Mouse (Mus musculus) forebrain, embryonic 16.5 days (tissue): ENCODE data around the gene Mms19. TPM values are rescaled to one million over a fixed set of nuclear protein-coding genes. Genes with fewer than 3 reads are reported as not detected.

Experiments used
- ATAC-seq: fragments of 200-750 bp; cut with Nextera tagmentation; 2 replicates; pipeline ENCODE4 v1.8.0; 2017; ENCODE audit warnings: mild to moderate bottlenecking, moderate library complexity
- H3K27ac ChIP-seq: fragments of 300-500 bp; sonication (generic); 2 replicates; pipeline ENCODE4 v1.5.1; 2014; ENCODE audit warnings: low read length, control low read depth
- H3K27me3 ChIP-seq: fragments of 300-500 bp; sonication (generic); replicated peaks from 2 replicates; pipeline ENCODE4 v1.6.1; 2014; ENCODE audit warnings: low read length; ENCODE audit not compliant: control insufficient read depth, insufficient read depth
- H3K36me3 ChIP-seq: fragments of 300-500 bp; sonication (generic); 2 replicates; pipeline ENCODE4 v1.6.1; 2014; ENCODE audit not compliant: control insufficient read depth, insufficient read depth
- H3K4me1 ChIP-seq: fragments of 300-500 bp; sonication (generic); replicated peaks from 2 replicates; pipeline ENCODE4 v1.6.1; 2014; ENCODE audit warnings: low read length; ENCODE audit not compliant: control insufficient read depth, insufficient read depth
- H3K4me2 ChIP-seq: fragments of 300-500 bp; sonication (generic); 2 replicates; pipeline ENCODE4 v1.6.1; 2014; ENCODE audit warnings: mild to moderate bottlenecking, low read length, control low read depth
- H3K4me3 ChIP-seq: fragments of 300-500 bp; sonication (generic); replicated peaks from 2 replicates; pipeline ENCODE4 v1.5.1; 2014; ENCODE audit warnings: mild to moderate bottlenecking, low read length, control low read depth
- H3K9ac ChIP-seq: fragments of 300-500 bp; sonication (generic); replicated peaks from 2 replicates; pipeline ENCODE4 v1.6.1; 2014; ENCODE audit warnings: low read depth, low read length, control low read depth
- H3K9me3 ChIP-seq: fragments of 300-500 bp; sonication (generic); 2 replicates; pipeline ENCODE4 v1.6.1; 2016; ENCODE audit warnings: low read length; ENCODE audit not compliant: control insufficient read depth
- WGBS: fragments of 180-500 bp; shearing (Covaris S2); extraction: QIAGEN DNeasy Blood & Tissue Kit; methylation state at CpG from one replicate; pipeline ENCODE4 v1.1.7; 2014; 5-methylcytosine and 5-hydroxymethylcytosine counted together
- polyA plus RNA-seq: library from polyadenylated mRNA; unstranded; fragments of >200 nt; fragmentation: Nextera tagmentation; extraction: Ambion mirVana; gene quantifications from 2 replicates; pipeline ENCODE4 v1.2.1, GENCODE M21; 2015

Gene Mms19
- 35.0 and 39.4 TPM in 2 replicates for polyA plus RNA-seq

DNA sequence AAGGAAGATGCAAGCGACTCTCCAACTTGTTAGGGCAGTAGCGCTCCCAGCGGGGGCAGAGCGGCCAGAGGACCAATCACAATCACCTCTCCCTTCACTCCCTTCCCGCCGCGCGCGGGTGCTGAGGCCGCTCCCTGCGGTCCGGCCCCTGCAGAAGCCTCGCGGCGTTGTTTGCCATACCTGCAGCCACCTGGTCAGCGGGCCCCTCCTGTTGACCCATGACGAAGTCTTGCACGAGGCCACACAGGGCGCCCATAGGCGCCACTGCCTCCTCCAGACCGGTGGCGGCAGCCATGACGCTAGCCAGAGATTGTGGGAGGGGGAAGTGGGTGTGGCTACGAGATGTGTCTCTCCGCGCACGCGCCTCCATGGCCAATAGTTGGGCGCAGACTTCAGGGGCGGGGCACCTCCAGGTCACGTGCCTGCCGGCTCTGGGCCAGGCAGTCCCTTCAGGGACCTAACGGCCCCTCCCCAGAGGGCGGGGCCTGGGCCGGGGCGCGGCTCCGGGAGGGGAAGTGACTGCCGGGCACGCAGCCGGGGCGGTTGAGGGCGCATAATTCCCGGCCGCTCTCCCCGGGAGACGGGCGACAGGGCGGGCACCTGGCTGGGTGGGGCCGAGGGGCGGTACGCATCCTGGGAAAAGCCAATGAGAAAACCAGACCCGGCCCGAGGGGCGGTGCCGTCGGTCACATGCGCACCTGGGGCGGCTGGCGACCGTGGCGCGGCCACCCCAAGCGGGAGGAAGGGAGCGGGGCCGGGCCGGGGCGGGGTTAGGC is at the start of gene Mms19:
Gene Mms19, minus strand, starts transcription at position 339 of the 776 bp plus-strand sequence.
- no peaks in the 10 kb centered on the region for H3K36me3 ChIP-seq
- H3K4me2 ChIP-seq = peak within 1 kb of the TSS; percentile 99
- ATAC-seq = peak; percentile 94
- H3K9me3 ChIP-seq = no peaks in the 10 kb centered on the region
- H3K27me3 ChIP-seq = peaks cover 3% of the 10 kb centered on the region; the same call in 1 of the 2 replicates
- H3K9ac ChIP-seq = peak within 1 kb of the TSS; percentile 83
- H3K4me3 ChIP-seq = peak within 1 kb of the TSS; percentile 98
- peaks cover 14% of the 10 kb centered on the region for H3K4me1 ChIP-seq
- under 1% methylated on average over 57 of the region's 68 CpGs for WGBS
- peak within 1 kb of the TSS; percentile 84 for H3K27ac ChIP-seq

DNA sequence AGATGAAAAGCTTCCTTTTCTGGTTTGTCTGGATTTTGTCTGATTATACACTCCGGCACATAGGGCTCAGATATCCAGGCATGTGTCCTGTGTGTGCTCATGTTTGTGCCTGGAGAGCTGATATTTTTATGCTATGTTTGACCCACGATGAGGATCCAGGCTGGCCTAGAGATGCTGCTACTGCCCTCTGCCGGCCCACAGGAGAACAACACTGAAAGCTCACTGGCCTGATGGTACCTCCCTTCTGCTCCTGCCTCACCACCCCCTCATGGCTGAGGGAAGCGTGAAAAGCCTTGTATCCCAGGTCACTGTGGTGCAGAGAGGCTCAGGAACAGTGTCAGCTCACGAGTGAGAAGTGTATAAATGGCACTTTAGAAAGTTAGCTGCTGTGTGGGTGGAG is 45.2 kb upstream of the Mms19 start:
- H3K27ac ChIP-seq = no peak overlapping the region
- H3K27me3 ChIP-seq = no peaks in the 10 kb centered on the region
- no peak overlapping the region for H3K9ac ChIP-seq
- ATAC-seq = peak; percentile 74
- H3K4me1 ChIP-seq = no peaks in the 10 kb centered on the region
- H3K9me3 ChIP-seq = no peaks in the 10 kb centered on the region
- WGBS = 7% methylated on average over 5 of the region's 5 CpGs
- no peaks in the 10 kb centered on the region for H3K36me3 ChIP-seq
- no peak overlapping the region for H3K4me2 ChIP-seq
- H3K4me3 ChIP-seq = no peak overlapping the region

DNA sequence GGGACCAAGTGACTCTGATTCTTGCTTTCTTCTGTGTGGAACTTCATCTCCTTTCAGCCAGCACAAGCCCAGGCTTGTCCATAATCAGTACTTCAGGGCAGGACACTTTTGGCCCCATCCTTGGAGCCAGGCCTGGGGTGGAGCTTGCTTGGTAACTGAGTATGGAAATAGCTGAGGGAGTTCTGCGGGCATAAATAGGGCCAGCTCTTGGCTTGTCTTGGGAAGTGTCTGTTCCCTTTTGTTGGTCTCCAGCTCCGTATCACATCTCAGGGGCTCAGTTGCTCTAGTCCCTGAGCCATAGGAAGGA is 41.5 kb upstream of the Mms19 start:
- Histone ChIP-seq H3K9ac (no peak overlapping the region), H3K4me1 (no peaks in the 10 kb centered on the region), H3K4me3 (no peak overlapping the region), H3K4me2 (no peak overlapping the region), H3K9me3 (no peaks in the 10 kb centered on the region), H3K27me3 (no peaks in the 10 kb centered on the region), H3K27ac (no peak overlapping the region), H3K36me3 (no peaks in the 10 kb centered on the region)
- ATAC-seq = no peak
- WGBS = 73% methylated on average over 2 of the region's 2 CpGs

DNA sequence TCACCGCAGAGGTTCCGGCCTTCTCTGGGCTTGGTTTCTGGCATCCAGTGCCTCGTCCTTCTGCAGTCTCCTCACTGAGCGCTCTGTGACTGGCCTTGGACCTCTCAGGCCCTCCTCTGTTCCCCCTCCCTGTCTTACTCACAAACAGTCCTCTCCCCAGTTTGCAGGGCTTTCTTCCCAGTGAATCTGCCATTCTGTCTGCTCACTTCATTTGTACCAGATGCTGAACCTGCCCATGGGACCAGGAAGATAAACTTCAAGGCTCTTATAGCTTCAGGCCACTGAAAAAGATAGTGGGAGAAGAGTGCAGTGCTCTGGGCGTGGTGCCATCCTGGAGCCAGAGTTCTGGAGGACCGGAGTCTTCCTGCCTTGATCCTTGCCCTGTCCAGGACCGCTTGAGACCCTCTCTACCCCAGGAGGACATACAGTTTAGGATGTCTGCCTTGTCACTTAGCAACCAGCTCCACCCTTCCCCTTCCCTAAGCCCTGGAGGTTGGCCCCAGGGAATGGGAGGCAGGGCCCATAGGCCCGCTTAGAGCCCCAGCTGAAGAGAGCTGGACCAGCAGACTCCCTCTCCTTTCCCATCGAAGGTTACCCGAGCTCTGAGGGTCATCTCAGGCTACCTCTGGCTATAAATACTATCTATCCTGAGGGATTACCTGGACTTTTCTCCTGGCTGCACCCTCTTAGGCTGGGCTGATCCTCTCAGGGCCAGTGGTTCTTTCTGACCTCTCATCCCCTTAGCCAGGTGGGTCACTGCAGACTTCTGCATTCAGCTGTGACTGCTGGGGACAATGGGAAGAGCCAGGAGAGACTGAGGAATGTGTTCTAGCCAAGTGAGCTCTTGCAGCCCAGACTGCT is 41.0 kb upstream of the Mms19 start:
- Histone ChIP-seq H3K27ac (no peak overlapping the region), H3K4me3 (no peak overlapping the region), H3K36me3 (no peaks in the 10 kb centered on the region), H3K9ac (no peak overlapping the region), H3K27me3 (no peaks in the 10 kb centered on the region), H3K9me3 (no peaks in the 10 kb centered on the region), H3K4me1 (peaks cover 4% of the 10 kb centered on the region; the same call in 1 of the 2 replicates), H3K4me2 (no peak overlapping the region)
- WGBS = 79% methylated on average over 10 of the region's 10 CpGs
- no peak for ATAC-seq

DNA sequence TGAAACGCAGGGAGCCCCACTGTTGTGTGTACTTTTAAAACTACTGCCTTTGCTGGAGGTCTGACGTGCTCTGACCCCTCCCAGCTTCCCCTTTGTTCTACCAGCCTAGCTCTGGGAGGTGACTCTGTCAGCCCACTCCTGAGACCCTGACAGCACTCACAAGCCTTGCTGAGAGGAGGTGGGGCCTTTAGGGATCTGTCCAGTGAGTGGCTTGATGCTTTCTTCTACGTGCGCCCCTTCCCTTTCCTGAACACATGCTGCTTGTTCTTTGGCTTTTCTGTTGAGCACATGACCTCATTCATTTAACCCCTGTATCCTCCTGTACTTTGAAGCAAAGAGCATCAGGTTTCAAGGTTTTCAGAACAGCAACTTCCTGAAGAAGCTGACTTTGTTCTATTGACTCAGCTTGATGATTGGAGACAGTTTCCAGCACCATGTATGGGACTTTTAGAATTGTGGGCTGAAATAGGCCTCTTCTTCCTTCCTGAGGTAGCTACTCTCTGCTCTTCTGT is 38.1 kb upstream of the Mms19 start:
- Histone ChIP-seq H3K9ac (no peak overlapping the region), H3K4me2 (no peak overlapping the region), H3K9me3 (no peaks in the 10 kb centered on the region), H3K27ac (no peak overlapping the region), H3K27me3 (no peaks in the 10 kb centered on the region), H3K4me1 (peaks cover 4% of the 10 kb centered on the region; the same call in 1 of the 2 replicates), H3K36me3 (no peaks in the 10 kb centered on the region), H3K4me3 (no peak overlapping the region)
- no peak for ATAC-seq
- 40% methylated on average over 4 of the region's 4 CpGs for WGBS

DNA sequence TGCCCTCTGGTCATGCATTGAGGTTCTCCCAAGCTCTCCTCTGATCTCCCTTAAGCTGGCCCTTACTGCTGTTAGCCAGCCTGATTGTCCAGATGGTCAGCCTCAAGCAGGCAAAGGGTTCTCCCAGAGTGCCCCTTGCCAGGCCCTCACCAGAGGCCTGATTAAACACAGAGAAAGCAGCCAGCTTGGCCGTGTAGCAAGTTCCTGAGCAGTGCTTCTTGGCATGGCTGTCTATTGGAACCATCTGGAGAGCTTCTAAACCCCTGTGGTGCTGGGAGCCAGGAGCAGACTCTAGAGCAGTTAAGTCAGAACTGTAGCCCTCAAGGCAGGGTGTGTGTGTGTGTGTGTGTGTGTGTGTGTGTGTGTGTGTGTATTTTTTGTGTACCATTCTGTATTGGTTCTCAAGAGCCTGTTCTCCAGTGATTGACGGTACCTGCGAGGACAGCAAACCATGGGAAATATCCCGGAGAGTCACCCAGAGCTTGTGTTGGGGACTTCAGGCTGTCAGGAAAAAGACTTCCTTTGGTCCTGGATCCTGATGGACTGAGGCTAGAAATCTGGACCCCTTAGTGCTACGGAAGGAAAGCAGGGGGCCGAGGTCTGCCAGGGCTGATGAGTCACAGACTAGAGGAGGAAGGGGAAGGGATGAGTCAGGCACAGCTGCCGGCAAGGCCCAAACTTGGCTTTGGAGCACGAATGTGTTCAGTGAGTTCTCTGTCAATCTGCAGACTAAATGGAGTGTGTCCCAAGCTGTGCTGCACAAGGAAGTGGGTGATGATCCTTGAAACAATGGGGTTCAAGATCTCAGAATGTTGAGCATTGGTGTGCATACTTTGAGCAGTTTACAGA is 36.7 kb upstream of the Mms19 start:
- Histone ChIP-seq H3K9ac (no peak overlapping the region), H3K9me3 (no peaks in the 10 kb centered on the region), H3K4me1 (peaks cover 4% of the 10 kb centered on the region; the same call in 1 of the 2 replicates), H3K4me2 (no peak overlapping the region), H3K27ac (0 out of 2 replicates have a peak overlapping the region, but pooled peaks have one; percentile 12), H3K27me3 (no peaks in the 10 kb centered on the region), H3K36me3 (no peaks in the 10 kb centered on the region), H3K4me3 (no peak overlapping the region)
- ATAC-seq = 0 out of 2 replicates have a peak, but pooled peaks have one; percentile 26
- 75% methylated on average over 8 of the region's 8 CpGs for WGBS

DNA sequence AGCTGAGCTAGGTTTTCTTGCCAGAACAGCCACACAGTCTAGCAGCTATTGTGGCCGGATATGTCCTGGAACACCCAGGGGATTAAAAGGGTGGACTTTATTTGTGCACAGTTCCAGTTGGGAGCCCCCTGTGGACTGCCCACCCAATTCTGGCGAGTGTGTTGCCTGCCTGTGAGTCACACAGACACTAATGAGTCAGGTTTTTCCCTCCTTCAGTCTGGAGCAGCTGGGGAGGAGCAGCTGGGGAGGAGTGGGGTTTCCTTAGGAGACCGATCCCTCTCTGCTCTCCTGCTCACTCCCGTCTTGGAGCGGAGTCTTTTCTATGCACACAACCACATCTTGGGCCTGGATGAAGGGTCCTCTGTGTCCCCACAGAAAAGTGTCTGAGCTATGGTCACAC is 35.9 kb upstream of the Mms19 start:
- H3K4me3 ChIP-seq = no peak overlapping the region
- no peak for ATAC-seq
- H3K4me1 ChIP-seq = peaks cover 4% of the 10 kb centered on the region; the same call in 1 of the 2 replicates
- H3K9ac ChIP-seq = no peak overlapping the region
- no peaks in the 10 kb centered on the region for H3K9me3 ChIP-seq
- WGBS = 48% methylated on average over 5 of the region's 5 CpGs
- no peaks in the 10 kb centered on the region for H3K36me3 ChIP-seq
- H3K27ac ChIP-seq = 0 out of 2 replicates have a peak overlapping the region, but pooled peaks have one; percentile 12
- H3K27me3 ChIP-seq = no peaks in the 10 kb centered on the region
- H3K4me2 ChIP-seq = no peak overlapping the region

DNA sequence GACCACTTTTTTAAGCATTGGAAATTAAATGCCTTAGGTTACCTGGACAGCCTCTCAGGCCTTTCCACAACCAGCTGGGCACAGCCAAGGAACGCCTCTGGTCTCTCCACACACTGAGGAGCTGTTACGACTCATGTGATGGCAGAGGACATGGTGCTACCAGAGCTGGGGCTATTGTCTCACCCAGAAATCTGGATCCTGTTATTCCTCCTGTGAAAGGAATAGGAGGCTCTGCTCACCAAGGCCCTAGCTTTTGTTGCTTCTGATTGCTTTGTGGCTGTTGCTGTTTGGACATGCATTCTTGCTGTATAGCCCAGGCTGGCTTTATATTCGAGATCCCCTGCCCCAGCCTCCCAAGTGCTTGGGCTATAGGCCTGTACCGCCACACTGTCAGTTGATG is 35.3 kb upstream of the Mms19 start:
- WGBS = 71% methylated on average over 4 of the region's 4 CpGs
- no peaks in the 10 kb centered on the region for H3K9me3 ChIP-seq
- peaks cover 4% of the 10 kb centered on the region; the same call in 1 of the 2 replicates for H3K4me1 ChIP-seq
- H3K36me3 ChIP-seq = no peaks in the 10 kb centered on the region
- no peak overlapping the region for H3K9ac ChIP-seq
- H3K4me3 ChIP-seq = no peak overlapping the region
- no peaks in the 10 kb centered on the region for H3K27me3 ChIP-seq
- no peak overlapping the region for H3K4me2 ChIP-seq
- no peak overlapping the region for H3K27ac ChIP-seq
- no peak for ATAC-seq
